Mouse (Mus musculus) megakaryocyte, embryonic 14.5 days (primary cell): ENCODE results near the gene Gucy2g. TPM values are rescaled to one million over a fixed set of nuclear protein-coding genes. Genes with fewer than 3 reads are reported as not detected.
A peak's percentile ranks its signal among the peaks of the same experiment; 100 is the strongest.

ENCODE experiments used
- H3K27me3 ChIP-seq: replicated peaks from 2 replicates; pipeline ENCODE3; 2012; ENCODE audit warnings: inconsistent platforms
- H3K36me3 ChIP-seq: replicated peaks from 2 replicates; pipeline ENCODE3; 2012; ENCODE audit warnings: low read length, inconsistent platforms, mixed read lengths
- H3K4me1 ChIP-seq: 2 replicates; pipeline ENCODE4 v1.6.1; 2012; ENCODE audit warnings: inconsistent platforms
- H3K4me3 ChIP-seq: replicated peaks from 2 replicates; pipeline ENCODE3; 2012; ENCODE audit warnings: moderate library complexity, mild to moderate bottlenecking, inconsistent platforms
- H3K9me3 ChIP-seq: 2 replicates; pipeline ENCODE4 v1.6.1; 2012; ENCODE audit warnings: inconsistent platforms
- FLI1 ChIP-seq: IDR thresholded peaks from 2 replicates; pipeline ENCODE4 v1.6.1; 2012; ENCODE audit warnings: low read length, inconsistent platforms, mixed read lengths
- GATA1 ChIP-seq: IDR thresholded peaks from 3 replicates; pipeline ENCODE4 v1.6.1; 2012; ENCODE audit warnings: mixed read lengths, low read length, inconsistent platforms, borderline replicate concordance
- polyA plus RNA-seq: library from polyadenylated mRNA; stranded (reverse); fragments of >175 nt; gene quantifications from 2 replicates; pipeline ENCODE4 v1.2.3, GENCODE M21; 2012; ENCODE audit warnings: low replicate concordance; ENCODE audit not compliant: insufficient read depth

Gene Gucy2g
- polyA plus RNA-seq, 1 experiment, result 1.6 TPM

DNA sequence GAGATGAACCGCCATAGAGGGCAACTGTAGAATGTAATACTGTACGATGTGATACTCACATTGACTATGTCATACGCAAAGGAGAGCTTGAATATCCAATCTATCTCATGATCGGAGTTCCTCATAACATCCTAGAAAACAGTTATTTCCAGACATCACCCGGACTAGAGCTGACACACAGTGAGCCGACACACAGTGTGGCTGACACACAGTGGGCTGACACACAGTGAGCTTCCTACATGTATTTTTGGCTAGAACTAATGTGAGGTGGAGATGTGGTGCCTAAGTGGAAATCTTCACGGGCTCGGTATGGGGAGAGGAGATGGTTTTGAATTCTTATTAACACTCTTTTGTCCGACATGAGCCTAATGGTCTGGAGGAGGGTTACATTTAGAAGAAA lies 18.8 kb downstream of the Gucy2g start:
- H3K27me3 ChIP-seq, result peaks cover 9% of the 10 kb centered on the region
- peaks cover 66% of the 10 kb centered on the region for H3K36me3 ChIP-seq
- no peaks in the 10 kb centered on the region for H3K9me3 ChIP-seq
- peaks cover 76% of the 10 kb centered on the region for H3K4me1 ChIP-seq
- H3K4me3 ChIP-seq, result no peak overlapping the region
- TF ChIP-seq GATA1 (no peak), FLI1 (no peak)

- Histone ChIP-seq H3K4me3 (no peak overlapping the region), H3K36me3 (peaks cover 56% of the 10 kb centered on the region), H3K27me3 (peaks cover 9% of the 10 kb centered on the region), H3K4me1 (peaks cover 68% of the 10 kb centered on the region), H3K9me3 (0 out of 2 replicates have a peak, but pooled peaks cover 2% of the 10 kb centered on the region)
- TF ChIP-seq FLI1, result no peak
- TF ChIP-seq GATA1, result no peak
These were observed 19.8 kb downstream of the Gucy2g start for GRCm38 (mm10) chr19:55221208-55221607.

DNA sequence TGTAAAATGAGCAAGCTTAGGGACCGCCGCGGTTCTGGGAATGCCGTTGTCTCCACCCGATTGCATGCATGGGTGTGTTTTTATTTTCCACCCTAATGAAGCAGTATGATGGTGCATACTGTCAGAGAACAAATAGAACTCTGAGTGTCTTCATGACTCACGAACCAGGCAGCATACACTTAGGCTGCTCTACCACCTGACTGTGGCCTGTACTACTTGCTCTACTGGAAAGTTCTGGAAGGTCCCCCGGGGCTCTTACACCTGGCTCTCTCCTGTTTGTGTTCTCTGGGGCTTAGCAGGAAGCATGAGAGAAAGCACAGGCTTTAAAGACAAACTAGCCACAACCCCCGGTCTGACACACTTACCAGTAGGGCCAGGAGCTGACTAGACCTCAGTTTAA lies 21.7 kb downstream of the Gucy2g start:
- TF ChIP-seq FLI1 (no peak), GATA1 (no peak)
- 0 out of 2 replicates have a peak, but pooled peaks cover 2% of the 10 kb centered on the region for H3K9me3 ChIP-seq
- H3K4me3 ChIP-seq, result no peak overlapping the region
- H3K4me1 ChIP-seq, result peaks cover 56% of the 10 kb centered on the region
- H3K36me3 ChIP-seq, result peaks cover 39% of the 10 kb centered on the region
- peaks cover 10% of the 10 kb centered on the region for H3K27me3 ChIP-seq

DNA sequence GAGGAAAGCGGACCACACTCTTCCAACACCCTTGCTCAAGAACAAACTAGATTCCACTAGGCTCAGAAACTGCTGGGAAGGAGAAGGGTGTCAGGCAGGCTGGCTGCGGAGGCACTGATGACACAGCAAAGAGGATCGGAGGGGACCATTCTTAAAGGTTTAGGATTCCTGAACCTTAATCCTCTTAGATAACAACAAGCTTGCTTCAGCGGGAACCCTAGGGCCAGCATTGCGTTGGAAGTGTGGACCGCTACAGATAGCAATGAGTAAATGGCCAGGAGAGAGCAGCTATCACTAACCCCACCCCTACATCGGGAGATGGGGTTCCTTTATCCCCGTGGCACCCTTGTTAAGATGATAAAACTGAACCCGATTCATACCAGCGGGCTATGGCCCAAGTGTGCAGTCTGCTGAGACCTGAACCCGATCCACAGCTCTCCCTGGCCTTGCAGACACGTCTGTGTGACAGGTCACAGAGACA lies 22.3 kb downstream of the Gucy2g start:
- no peak for TF ChIP-seq GATA1
- no peak for TF ChIP-seq FLI1
- H3K4me1 ChIP-seq, result peaks cover 53% of the 10 kb centered on the region
- H3K27me3 ChIP-seq, result peaks cover 7% of the 10 kb centered on the region
- peak overlapping the region; percentile 93 for H3K4me3 ChIP-seq
- H3K36me3 ChIP-seq, result peaks cover 34% of the 10 kb centered on the region
- H3K9me3 ChIP-seq, result 0 out of 2 replicates have a peak, but pooled peaks cover 2% of the 10 kb centered on the region

DNA sequence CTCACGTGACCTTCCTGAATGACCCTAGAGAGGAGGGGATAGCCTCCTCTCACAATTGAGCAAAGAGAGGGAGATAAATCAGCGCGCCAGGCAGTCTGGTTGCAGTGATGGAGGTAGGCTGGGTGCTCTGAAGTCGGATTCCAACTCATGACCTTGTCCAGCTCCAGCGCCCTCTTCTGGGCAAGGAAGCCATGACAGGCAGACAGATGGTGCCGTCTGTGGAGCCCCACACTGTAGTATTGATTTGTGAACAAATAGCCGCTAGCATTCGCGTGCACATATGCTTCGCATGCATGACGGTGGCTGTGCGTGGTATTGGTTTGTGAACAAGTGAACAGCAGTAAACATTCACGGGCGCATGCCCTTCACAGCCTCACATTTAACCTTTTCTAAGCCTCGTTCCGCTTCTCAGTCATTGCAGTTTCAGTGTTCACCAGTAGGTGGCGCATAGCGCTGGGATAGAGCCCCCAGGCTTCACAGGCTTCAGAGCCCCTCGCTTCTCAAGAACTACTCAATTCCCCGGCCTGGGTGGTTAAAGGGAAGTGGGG lies 22.8 kb downstream of the Gucy2g start:
- Histone ChIP-seq H3K4me1 (peaks cover 50% of the 10 kb centered on the region), H3K36me3 (peaks cover 29% of the 10 kb centered on the region), H3K27me3 (peaks cover 9% of the 10 kb centered on the region), H3K4me3 (peak overlapping the region; percentile 93), H3K9me3 (0 out of 2 replicates have a peak, but pooled peaks cover 2% of the 10 kb centered on the region)
- TF ChIP-seq GATA1, result no peak
- no peak for TF ChIP-seq FLI1

DNA sequence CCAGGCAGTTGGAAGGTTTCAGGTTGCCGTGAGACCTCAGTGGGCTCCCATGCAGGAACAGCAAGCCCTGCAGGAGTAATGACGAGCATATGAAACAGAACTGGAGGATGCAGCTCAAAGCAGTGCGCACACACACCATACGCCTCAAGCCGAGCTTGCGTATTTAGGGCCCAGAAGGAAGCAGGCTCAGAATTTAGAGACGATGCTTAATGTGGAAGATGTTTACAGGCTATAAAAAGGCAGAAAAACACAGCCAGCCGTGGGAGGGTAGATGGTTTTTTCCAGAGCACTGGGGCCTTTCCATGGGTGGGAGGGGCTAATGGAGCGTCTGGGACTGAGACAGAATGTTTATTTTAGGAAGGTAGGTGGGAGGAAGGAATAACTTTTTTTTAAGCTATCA lies 23.7 kb downstream of the Gucy2g start:
- H3K9me3 ChIP-seq, result 0 out of 2 replicates have a peak, but pooled peaks cover 2% of the 10 kb centered on the region
- peaks cover 11% of the 10 kb centered on the region for H3K27me3 ChIP-seq
- H3K4me1 ChIP-seq, result peaks cover 43% of the 10 kb centered on the region
- H3K4me3 ChIP-seq, result no peak overlapping the region
- H3K36me3 ChIP-seq, result peaks cover 20% of the 10 kb centered on the region
- TF ChIP-seq GATA1 (no peak), FLI1 (no peak)

- Histone ChIP-seq H3K4me1 (peaks cover 43% of the 10 kb centered on the region), H3K4me3 (no peak overlapping the region), H3K9me3 (0 out of 2 replicates have a peak, but pooled peaks cover 2% of the 10 kb centered on the region), H3K27me3 (peaks cover 11% of the 10 kb centered on the region), H3K36me3 (peaks cover 15% of the 10 kb centered on the region)
- no peak for TF ChIP-seq FLI1
- no peak for TF ChIP-seq GATA1
These were observed 24.2 kb downstream of the Gucy2g start for GRCm38 (mm10) chr19:55216876-55217275.

DNA sequence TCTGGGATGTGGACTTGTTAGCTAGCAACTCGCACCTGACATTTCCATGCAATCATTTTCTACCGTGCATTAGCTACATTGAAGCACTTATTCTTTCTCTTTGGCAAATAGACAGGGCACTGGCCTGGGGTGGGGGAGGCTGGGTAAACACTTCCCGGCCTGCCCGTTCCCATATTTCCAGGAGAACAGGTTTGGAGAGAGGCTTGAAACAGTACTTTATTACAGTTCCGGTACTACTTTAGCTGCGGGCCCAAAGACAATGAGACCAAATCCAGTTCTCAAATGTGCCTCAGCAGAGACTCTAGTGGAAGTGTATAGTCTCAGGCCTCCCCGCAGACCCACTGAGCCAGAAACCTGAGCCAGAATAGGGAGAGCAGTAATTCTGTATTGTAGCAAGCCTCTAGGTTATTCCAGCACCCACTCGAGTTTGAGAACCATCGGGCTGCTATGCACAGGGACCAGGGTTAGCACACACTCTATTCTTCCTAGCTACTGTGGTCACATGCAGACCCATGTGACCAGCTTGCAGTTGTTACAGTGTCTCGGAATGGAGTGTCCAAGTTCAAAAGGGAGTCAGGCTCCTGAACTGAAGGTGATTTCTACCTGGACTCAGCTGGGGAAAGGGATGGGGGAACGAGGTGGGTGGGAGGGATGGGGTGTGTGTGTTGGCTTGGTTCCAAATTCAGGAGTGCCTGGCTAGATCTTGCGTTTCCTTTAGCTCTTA lies 27.3 kb downstream of the Gucy2g start:
- peaks cover 2% of the 10 kb centered on the region for H3K36me3 ChIP-seq
- H3K4me1 ChIP-seq, result peaks cover 17% of the 10 kb centered on the region
- H3K27me3 ChIP-seq, result peaks cover 14% of the 10 kb centered on the region
- TF ChIP-seq FLI1 (no peak), GATA1 (no peak)
- H3K4me3 ChIP-seq, result no peak overlapping the region
- 0 out of 2 replicates have a peak, but pooled peaks cover 2% of the 10 kb centered on the region for H3K9me3 ChIP-seq

- Histone ChIP-seq H3K4me3 (no peak overlapping the region), H3K4me1 (peaks cover 7% of the 10 kb centered on the region; the same call in 1 of the 2 replicates), H3K36me3 (peaks cover 2% of the 10 kb centered on the region), H3K9me3 (0 out of 2 replicates have a peak, but pooled peaks cover 2% of the 10 kb centered on the region), H3K27me3 (peaks cover 14% of the 10 kb centered on the region)
- TF ChIP-seq GATA1, result no peak
- no peak for TF ChIP-seq FLI1
These were observed 29.3 kb downstream of the Gucy2g start for GRCm38 (mm10) chr19:55211698-55212097.

DNA sequence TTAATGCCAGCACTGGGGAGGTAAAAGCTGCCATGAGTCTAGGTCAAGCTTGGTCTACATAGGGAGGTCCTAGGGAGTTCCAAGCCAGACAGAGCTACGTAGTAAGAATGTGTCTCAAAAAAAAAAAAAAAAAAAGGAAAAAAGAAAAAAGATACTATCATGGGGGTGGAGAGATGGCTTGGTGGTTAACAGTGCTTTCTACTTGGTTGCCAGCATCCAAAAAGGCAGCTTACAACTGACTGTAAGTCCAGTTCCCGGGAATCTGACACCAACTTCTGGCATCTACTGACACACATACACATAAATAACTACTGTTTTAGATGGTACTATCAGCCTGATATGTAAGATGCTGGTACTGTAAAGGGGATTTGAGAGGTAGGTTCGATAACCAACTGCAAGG lies 32.0 kb downstream of the Gucy2g start:
- Histone ChIP-seq H3K4me3 (no peak overlapping the region), H3K36me3 (peaks cover 12% of the 10 kb centered on the region), H3K4me1 (peaks cover 7% of the 10 kb centered on the region; the same call in 1 of the 2 replicates), H3K27me3 (peaks cover 22% of the 10 kb centered on the region), H3K9me3 (no peaks in the 10 kb centered on the region)
- TF ChIP-seq FLI1 (no peak), GATA1 (no peak)
